Mouse (Mus musculus) myocyte (in vitro differentiated cells): ENCODE data around the gene Cyp2s1. TPM values are rescaled to one million over a fixed set of nuclear protein-coding genes. Genes with fewer than 3 reads are reported as not detected.

ENCODE experiments used
- H3K27me3 ChIP-seq: one replicate; pipeline ENCODE4 v1.6.1; 2011; ENCODE audit not compliant: control insufficient read depth, insufficient read depth, insufficient read length
- H3K36me3 ChIP-seq: one replicate; pipeline ENCODE4 v1.6.1; 2011; ENCODE audit not compliant: control insufficient read depth, insufficient read depth
- H3K4me2 ChIP-seq: one replicate; pipeline ENCODE4 v1.6.1; 2011; ENCODE audit warnings: low read depth, control low read depth
- H3K4me3 ChIP-seq: one replicate; pipeline ENCODE4 v1.5.1; 2011; ENCODE audit warnings: mild to moderate bottlenecking, control low read depth, moderate library complexity
- H3K79me2 ChIP-seq: one replicate; pipeline ENCODE4 v1.6.1; 2011; ENCODE audit not compliant: control insufficient read depth, insufficient read depth
- H3ac ChIP-seq: one replicate; pipeline ENCODE4 v1.6.1; 2011; ENCODE audit not compliant: control insufficient read depth, insufficient read length
- CEBPB ChIP-seq: IDR thresholded peaks from 2 replicates; pipeline ENCODE4 v1.6.1; 2011; ENCODE audit warnings: mild to moderate bottlenecking, moderate library complexity; ENCODE audit not compliant: poor library complexity, insufficient read depth, severe bottlenecking
- E2F4 ChIP-seq: IDR thresholded peaks from one replicate; pipeline ENCODE4 v1.6.1; 2011; ENCODE audit warnings: mild to moderate bottlenecking, control low read depth, moderate library complexity; ENCODE audit not compliant: insufficient read depth
- MAX ChIP-seq: IDR thresholded peaks from one replicate; pipeline ENCODE4 v1.6.1; 2011; ENCODE audit warnings: low read depth, mild to moderate bottlenecking, control low read depth
- MYOD1 ChIP-seq, 3 experiments: IDR thresholded peaks; one replicate each; pipeline ENCODE4 v1.6.1; 2011; ENCODE audit warnings: control low read depth in 2 of 3, low read depth in 2 of 3, mild to moderate bottlenecking in 2 of 3, moderate library complexity in 1 of 3; ENCODE audit not compliant: insufficient read length in 2 of 3, control insufficient read depth in 1 of 3
- MYOG ChIP-seq, 3 experiments: IDR thresholded peaks; one replicate each; pipeline ENCODE4 v1.6.1; 2011; ENCODE audit warnings: control low read depth in 2 of 3, low read depth in 2 of 3, mild to moderate bottlenecking in 2 of 3; ENCODE audit not compliant: insufficient read length in 2 of 3, control insufficient read depth in 1 of 3, insufficient read depth in 1 of 3
- POLR2A ChIP-seq: IDR thresholded peaks from one replicate; pipeline ENCODE4 v1.6.1; 2011; ENCODE audit warnings: low read depth, mild to moderate bottlenecking, control low read depth, moderate library complexity; ENCODE audit not compliant: insufficient read length
- POLR2AphosphoS2 ChIP-seq: IDR thresholded peaks from one replicate; pipeline ENCODE4 v1.6.1; 2011; ENCODE audit warnings: low read depth, control low read depth; ENCODE audit not compliant: insufficient read length
- REST ChIP-seq: IDR thresholded peaks from one replicate; pipeline ENCODE4 v1.6.1; 2011; ENCODE audit warnings: mild to moderate bottlenecking, control low read depth, moderate library complexity; ENCODE audit not compliant: insufficient read depth, insufficient read length
- SRF ChIP-seq: IDR thresholded peaks from one replicate; pipeline ENCODE4 v1.6.1; 2011; ENCODE audit warnings: low read depth; ENCODE audit not compliant: control insufficient read depth, insufficient read length
- TCF12 ChIP-seq: IDR thresholded peaks from one replicate; pipeline ENCODE4 v1.6.1; 2011; ENCODE audit warnings: mild to moderate bottlenecking, control low read depth; ENCODE audit not compliant: poor library complexity, insufficient read depth, severe bottlenecking
- TCF3 ChIP-seq: IDR thresholded peaks from one replicate; pipeline ENCODE4 v1.6.1; 2011; ENCODE audit warnings: low read depth, control low read depth; ENCODE audit not compliant: insufficient read length
- USF1 ChIP-seq: IDR thresholded peaks from one replicate; pipeline ENCODE4 v1.6.1; 2011; ENCODE audit warnings: low read depth, mild to moderate bottlenecking, control low read depth, moderate library complexity
- polyA plus RNA-seq: library from polyadenylated mRNA; unstranded; fragments of >200 nt; fragmentation: generic; extraction: Trizol; gene quantifications from one replicate; pipeline ENCODE4 v1.2.1, GENCODE M21; 2012; ENCODE audit warnings: missing spikeins

Cyp2s1 gene
- polyA plus RNA-seq, 1 experiment = 0.05 TPM

DNA sequence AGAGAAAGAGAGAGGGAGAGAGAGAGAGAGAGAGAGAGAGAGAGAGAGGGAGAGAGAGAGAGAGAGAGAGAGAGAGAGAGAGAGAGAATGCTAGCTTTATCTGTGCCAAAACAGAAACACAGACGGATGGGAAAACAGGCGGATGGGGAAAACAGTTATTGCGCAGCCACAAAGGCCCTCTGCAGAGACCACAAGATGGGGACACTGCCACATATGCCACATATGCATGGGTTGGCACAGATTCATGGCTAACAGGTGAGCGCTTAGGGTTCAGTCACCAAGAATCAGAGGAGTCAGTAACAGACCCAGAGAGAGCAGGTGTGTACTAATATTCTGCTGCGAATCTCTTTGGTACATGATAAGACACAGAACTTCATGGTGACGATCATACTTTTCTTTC, 34.0 kb downstream of the Cyp2s1 start:
- Histone ChIP-seq H3ac (no peak overlapping the region), H3K4me3 (peak overlapping the region; percentile 0), H3K4me2 (peak overlapping the region; percentile 78), H3K36me3 (peaks cover 10% of the 10 kb centered on the region), H3K79me2 (peaks cover 31% of the 10 kb centered on the region), H3K27me3 (no peaks in the 10 kb centered on the region)
- TF ChIP-seq MAX (no peak), TCF3 (no peak), POLR2A (no peak), MYOD1 (IDR thresholded peaks at IDR 0.05; ENCODE audit: control insufficient read depth in 1 of 3, insufficient read length in 2 of 3, low read depth in 2 of 3) (peak in 2 of 3 experiments; percentile 73 to 77), POLR2AphosphoS2 (no peak), E2F4 (no peak), USF1 (no peak), CEBPB (no peak), MYOG (IDR thresholded peaks at IDR 0.05; ENCODE audit: control insufficient read depth in 1 of 3, insufficient read depth in 1 of 3, insufficient read length in 2 of 3, low read depth in 2 of 3) (peak; percentile 37 to 79 (median 52)), REST (no peak), SRF (no peak), TCF12 (peak; percentile 22)

GRCm38 (mm10) chr7:25781937-25782610, 34.6 kb downstream of the Cyp2s1 start:
- TF ChIP-seq POLR2A (no peak), CEBPB (no peak), USF1 (no peak), POLR2AphosphoS2 (no peak), TCF12 (no peak), MYOG (IDR thresholded peaks at IDR 0.05; ENCODE audit: control insufficient read depth in 1 of 3, insufficient read depth in 1 of 3, insufficient read length in 2 of 3, low read depth in 2 of 3) (no peak), REST (no peak), MYOD1 (IDR thresholded peaks at IDR 0.05; ENCODE audit: control insufficient read depth in 1 of 3, insufficient read length in 2 of 3, low read depth in 2 of 3) (no peak)
- Histone ChIP-seq H3K36me3 (peaks cover 13% of the 10 kb centered on the region), H3K4me2 (peak overlapping the region; percentile 78), H3K27me3 (no peaks in the 10 kb centered on the region), H3ac (no peak overlapping the region), H3K79me2 (peaks cover 25% of the 10 kb centered on the region), H3K4me3 (peak overlapping the region; percentile 0)

DNA sequence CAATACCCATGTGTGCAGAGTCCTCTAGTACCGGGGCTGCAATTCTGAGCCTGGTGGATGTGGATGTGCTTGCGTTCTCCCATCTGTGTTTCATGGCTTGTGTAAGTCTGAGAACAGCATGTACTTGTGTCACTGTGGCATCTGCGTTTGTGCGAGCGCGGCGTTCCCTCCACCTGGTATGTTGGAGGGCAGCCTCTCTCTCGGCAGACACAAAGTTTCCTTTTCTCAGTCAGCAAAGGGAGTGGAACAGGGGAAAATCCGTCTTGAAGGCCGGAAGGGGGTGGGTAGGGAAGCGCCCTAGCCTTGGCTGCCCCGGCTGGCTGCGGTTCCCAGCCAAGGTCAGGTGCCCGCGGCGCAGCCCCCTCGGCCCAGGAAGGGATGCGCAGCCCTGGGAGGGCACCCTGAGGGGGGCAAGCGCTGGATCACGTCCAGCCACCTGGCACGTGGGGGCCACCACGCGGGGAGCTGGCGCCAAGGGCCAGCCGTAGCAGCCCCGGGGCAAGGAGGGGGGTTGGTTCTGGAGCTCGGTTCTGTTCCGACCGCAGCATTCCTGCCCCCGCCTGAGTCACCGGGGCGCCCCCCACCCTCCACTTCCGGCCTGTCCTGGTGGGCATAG, 35.3 kb downstream of the Cyp2s1 start:
- no peak overlapping the region for H3ac ChIP-seq
- H3K27me3 ChIP-seq = no peaks in the 10 kb centered on the region
- H3K79me2 ChIP-seq = peaks cover 18% of the 10 kb centered on the region
- no peak for TF ChIP-seq POLR2AphosphoS2
- TF ChIP-seq MYOG (IDR thresholded peaks at IDR 0.05; ENCODE audit: control insufficient read depth in 1 of 3, insufficient read depth in 1 of 3, insufficient read length in 2 of 3, low read depth in 2 of 3) = peak in 1 of 3 experiments; percentile 35
- no peak for TF ChIP-seq MAX
- no peak for TF ChIP-seq TCF12
- TF ChIP-seq E2F4 = no peak
- peak in 2 of 3 experiments; percentile 19 to 60 for TF ChIP-seq MYOD1 (IDR thresholded peaks at IDR 0.05; ENCODE audit: control insufficient read depth in 1 of 3, insufficient read length in 2 of 3, low read depth in 2 of 3)
- peaks cover 15% of the 10 kb centered on the region for H3K36me3 ChIP-seq
- peak overlapping the region; percentile 0 for H3K4me3 ChIP-seq
- H3K4me2 ChIP-seq = peak overlapping the region; percentile 78

DNA sequence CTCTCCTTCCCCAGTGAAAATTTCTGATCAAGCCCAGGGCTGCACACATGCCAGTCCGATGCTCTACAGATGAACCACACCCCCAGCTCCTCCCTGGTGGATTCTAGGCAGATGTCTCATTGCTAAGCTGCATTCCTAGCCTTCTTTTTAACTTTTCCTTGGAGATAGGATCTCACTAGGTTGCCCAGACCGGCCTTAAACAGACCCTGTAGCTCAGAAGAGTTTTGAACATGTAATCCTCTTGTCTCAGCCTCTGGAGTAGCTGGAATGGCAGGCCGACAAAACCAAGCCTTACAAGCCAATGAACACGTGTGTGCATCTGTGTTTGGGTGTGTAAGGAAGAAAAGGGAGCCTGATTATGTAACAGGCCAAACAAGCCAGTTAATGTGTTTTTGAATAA, 36.0 kb downstream of the Cyp2s1 start:
- H3K79me2 ChIP-seq = peaks cover 11% of the 10 kb centered on the region
- no peak overlapping the region for H3K4me3 ChIP-seq
- peaks cover 22% of the 10 kb centered on the region for H3K36me3 ChIP-seq
- H3K4me2 ChIP-seq = peak overlapping the region; percentile 78
- H3ac ChIP-seq = no peak overlapping the region
- no peak for TF ChIP-seq SRF
- H3K27me3 ChIP-seq = no peaks in the 10 kb centered on the region

- Histone ChIP-seq H3K27me3 (no peaks in the 10 kb centered on the region), H3K4me3 (no peak overlapping the region), H3K4me2 (no peak overlapping the region), H3K36me3 (peaks cover 25% of the 10 kb centered on the region), H3ac (no peak overlapping the region), H3K79me2 (peaks cover 7% of the 10 kb centered on the region)
- no peak for TF ChIP-seq POLR2A
- TF ChIP-seq TCF3 = no peak
- no peak for TF ChIP-seq CEBPB
- TF ChIP-seq TCF12 = no peak
- no peak for TF ChIP-seq USF1
- TF ChIP-seq E2F4 = no peak
- TF ChIP-seq REST = no peak
- TF ChIP-seq SRF = no peak
- no peak for TF ChIP-seq MAX
Measured at GRCm38 (mm10) chr7:25780021-25780420, 36.7 kb downstream of the Cyp2s1 start.
